Mouse (Mus musculus): ENCODE results near the gene Izumo1r. TPM values are rescaled to one million over a fixed set of nuclear protein-coding genes. Genes with fewer than 3 reads are reported as not detected.

Izumo1r gene
- not detected for total RNA-seq (2018; cell fraction: chromatin; rRNA removed)
- not detected for total RNA-seq (2018; cell fraction: cytosol; rRNA removed)
- not detected for total RNA-seq (2018; cell fraction: nucleus; rRNA removed)
- polyA plus RNA-seq (2018), result not detected in 3 replicates

DNA sequence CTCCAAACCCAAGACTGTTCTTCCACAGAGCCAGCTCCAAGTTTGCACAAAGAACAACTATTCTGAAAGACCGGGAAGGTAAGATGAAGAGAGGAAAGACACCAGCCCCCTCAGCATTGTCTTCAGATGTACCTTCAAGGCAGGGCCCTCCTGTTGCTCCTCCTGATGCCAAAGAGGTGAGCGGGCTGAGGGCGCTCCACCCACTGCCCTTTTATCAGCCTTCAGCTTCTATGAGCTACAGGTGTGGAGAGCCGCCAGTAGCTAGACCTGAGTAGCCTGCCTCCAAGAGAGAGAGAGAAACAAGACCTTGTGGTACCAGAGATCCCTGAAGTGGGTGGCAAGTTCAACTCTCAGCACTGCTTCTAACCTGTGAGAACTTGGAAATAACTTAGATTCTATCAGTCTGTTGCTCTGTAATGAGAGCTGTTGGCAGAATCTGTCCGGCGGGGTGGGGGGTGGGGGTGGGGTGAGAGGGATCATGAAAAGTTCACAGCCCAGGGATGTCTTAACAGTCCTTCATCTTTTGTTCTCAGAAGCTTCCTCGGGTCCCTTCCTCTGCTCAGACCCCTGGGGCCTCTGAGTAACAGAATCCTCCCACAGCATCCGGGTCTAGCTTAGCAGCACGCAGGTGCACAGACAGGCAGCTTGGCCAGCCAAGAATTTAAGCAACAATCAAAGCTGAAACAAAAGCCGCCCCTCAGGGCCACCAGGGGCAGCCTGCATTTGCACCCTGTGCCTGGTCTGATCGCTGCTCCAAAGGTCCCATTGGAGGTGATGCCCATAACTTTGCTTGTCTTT is at the start of gene Izumo1r:
Gene Izumo1r (minus strand): TSS at position 369 of the 798 bp plus-strand sequence.
- H3K79me2 ChIP-seq (ENCODE audit: inconsistent target), result no peaks in the 10 kb centered on the region
- no peak within 1 kb of the TSS for H3K27ac ChIP-seq
- H3K36me3 ChIP-seq (ENCODE audit: inconsistent target), result no peaks in the 10 kb centered on the region
- H3K4me3 ChIP-seq (ENCODE audit: inconsistent target), result no peak within 1 kb of the TSS
- WGBS (ENCODE audit: missing documents), result 64% methylated on average over 11 of the region's 11 CpGs

DNA sequence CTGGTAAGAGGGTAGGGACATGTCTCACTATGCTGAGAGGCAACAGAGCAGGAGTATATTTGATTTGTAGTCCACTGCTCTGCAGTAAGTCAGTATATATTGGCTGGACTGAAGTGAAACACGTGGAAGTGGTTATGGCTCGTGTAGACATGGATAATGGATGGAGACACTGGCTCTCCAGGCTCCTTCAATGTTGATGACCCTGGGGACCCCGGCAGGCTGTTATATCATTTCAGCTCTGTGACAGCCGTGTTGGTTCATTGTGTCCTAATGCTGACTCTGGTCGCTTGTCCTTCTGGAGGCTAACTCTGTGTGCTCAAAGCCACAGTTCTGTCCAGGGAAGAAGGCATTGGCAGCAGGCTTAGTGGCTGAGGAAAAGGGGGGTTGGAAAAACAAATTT is 47.3 kb upstream of the Izumo1r start:
- Histone ChIP-seq H3K27ac (no peak overlapping the region), H3K4me3 (ENCODE audit: inconsistent target) (no peak overlapping the region), H3K79me2 (ENCODE audit: inconsistent target) (no peaks in the 10 kb centered on the region), H3K36me3 (ENCODE audit: inconsistent target) (no peaks in the 10 kb centered on the region)
- 90% methylated on average over 5 of the region's 5 CpGs for WGBS (ENCODE audit: missing documents)

DNA sequence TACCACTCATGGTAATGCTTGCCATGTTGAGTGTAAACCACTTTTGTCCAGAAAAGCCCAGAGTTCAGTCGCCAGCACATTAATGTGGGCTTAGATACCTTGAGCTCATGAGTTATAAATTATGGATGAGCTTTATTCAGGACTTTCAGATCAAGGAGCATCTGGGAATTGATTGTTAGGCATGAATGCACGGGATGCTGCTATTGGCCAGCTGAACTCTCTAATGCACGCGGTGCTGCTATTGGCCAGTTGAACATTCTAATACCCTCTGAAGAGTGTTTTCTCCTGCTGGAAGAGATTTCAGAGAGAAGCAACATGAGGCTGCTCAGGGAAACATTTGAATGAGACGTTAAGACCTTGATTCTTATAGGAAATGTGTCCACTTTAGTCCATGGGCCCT is 45.1 kb upstream of the Izumo1r start:
- H3K79me2 ChIP-seq (ENCODE audit: inconsistent target), result no peaks in the 10 kb centered on the region
- no peak overlapping the region for H3K4me3 ChIP-seq (ENCODE audit: inconsistent target)
- 95% methylated on average over 5 of the region's 5 CpGs for WGBS (ENCODE audit: missing documents)
- no peak overlapping the region for H3K27ac ChIP-seq
- no peaks in the 10 kb centered on the region for H3K36me3 ChIP-seq (ENCODE audit: inconsistent target)

DNA sequence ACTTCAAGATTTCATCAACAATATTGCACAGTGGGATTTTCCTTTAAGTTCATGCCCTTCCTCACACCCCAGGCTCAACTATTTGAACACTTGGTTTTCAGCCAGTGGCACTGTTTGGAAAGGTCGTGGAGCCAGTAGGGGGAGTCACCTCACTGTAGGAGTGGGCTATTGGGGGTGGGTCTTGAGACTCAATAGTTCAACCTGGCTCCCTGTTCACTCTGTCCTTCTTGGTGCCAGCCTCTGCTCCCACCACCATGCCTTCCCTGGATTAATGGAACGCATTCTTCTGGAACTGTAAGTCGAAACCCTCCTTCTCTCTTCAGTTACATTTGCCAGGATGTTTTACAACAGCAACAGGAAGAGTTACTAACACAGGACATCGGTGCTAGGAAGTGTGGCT is 42.9 kb upstream of the Izumo1r start:
- 53% methylated on average over 4 of the region's 4 CpGs for WGBS (ENCODE audit: missing documents)
- H3K27ac ChIP-seq, result no peak overlapping the region

GRCm38 (mm10) chr9:14945919-14946318 is 42.2 kb upstream of the Izumo1r start:
- WGBS (ENCODE audit: missing documents), result 84% methylated on average over 3 of the region's 3 CpGs
- no peaks in the 10 kb centered on the region for H3K36me3 ChIP-seq (ENCODE audit: inconsistent target)
- H3K79me2 ChIP-seq (ENCODE audit: inconsistent target), result no peaks in the 10 kb centered on the region
- H3K27ac ChIP-seq, result no peak overlapping the region
- H3K4me3 ChIP-seq (ENCODE audit: inconsistent target), result no peak overlapping the region

More for the DNA sequence above, 42.9 kb upstream of the Izumo1r start:
- Histone ChIP-seq H3K79me2 (ENCODE audit: inconsistent target) (no peaks in the 10 kb centered on the region), H3K36me3 (ENCODE audit: inconsistent target) (no peaks in the 10 kb centered on the region), H3K4me3 (ENCODE audit: inconsistent target) (no peak overlapping the region)

DNA sequence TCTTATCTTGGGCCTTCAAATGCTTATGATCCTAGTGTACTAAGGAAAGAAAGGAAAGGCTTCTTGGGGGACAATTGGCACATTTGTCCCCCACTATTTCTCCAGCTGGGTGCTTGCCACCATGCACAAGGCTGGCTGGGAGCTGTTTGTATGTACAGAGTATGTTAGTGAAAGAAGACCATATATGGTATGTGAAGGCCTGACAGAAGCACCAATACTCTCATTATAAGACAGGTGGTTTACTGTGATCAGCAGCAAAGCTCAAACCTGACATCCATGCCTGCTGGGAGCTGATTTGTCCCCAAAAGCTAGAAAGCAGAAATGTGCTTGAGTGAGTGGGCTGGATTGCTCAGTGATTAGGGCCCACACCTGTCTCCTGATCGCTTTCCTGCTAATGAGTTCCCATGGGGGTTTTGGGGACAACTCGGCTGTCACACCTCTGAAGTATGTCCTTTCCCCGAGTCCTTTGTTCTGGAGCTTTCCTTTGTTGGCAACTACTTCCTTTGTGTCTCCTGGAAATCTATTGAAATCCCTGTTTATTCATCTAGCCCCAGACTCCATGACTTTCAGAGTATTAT is 38.5 kb upstream of the Izumo1r start:
- H3K4me3 ChIP-seq (ENCODE audit: inconsistent target), result no peak overlapping the region
- no peaks in the 10 kb centered on the region for H3K79me2 ChIP-seq (ENCODE audit: inconsistent target)
- H3K36me3 ChIP-seq (ENCODE audit: inconsistent target), result no peaks in the 10 kb centered on the region
- no peak overlapping the region for H3K27ac ChIP-seq
- 89% methylated on average over 3 of the region's 3 CpGs for WGBS (ENCODE audit: missing documents)

DNA sequence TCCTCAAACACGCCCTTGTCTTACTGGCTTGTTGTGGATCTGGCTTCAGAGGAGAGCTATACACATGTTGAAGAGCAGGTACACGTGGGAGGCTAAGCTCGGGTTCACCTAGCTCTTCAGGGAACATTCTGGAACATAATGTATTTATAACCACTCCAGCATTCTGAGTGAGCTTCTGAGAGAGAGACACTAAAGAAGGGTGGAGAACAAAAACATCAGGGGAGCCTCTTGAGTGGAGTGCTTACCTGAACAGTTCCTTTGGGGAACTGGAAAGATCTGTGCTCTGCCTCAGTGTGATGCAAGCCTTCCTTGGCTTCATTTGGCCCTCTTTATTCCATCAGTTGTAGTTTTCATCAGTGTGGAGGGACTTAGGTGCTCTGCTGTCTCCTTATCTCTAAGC is 35.9 kb upstream of the Izumo1r start:
- H3K4me3 ChIP-seq (ENCODE audit: inconsistent target), result no peak overlapping the region
- H3K79me2 ChIP-seq (ENCODE audit: inconsistent target), result no peaks in the 10 kb centered on the region
- H3K27ac ChIP-seq, result no peak overlapping the region
- H3K36me3 ChIP-seq (ENCODE audit: inconsistent target), result no peaks in the 10 kb centered on the region
- 94% methylated on average over 3 of the region's 3 CpGs for WGBS (ENCODE audit: missing documents)

DNA sequence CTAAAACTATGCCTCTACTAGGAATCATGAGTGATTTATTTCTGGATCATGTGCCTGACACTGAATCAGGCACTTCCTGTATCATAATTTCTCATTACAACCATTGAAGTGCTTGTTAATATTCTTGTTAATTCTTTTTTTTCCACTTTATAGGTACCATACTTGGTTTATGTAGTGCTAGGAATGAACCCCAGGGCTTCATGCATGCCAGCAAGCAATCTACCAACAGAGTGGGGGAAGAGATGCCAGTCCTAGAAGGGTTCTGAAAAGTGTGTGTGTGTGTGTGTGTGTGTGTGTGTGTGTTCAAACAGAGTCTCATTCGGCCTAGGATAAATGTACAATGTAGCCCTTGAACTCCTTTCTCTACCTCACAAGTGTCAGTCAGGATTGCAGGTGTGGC is 33.6 kb upstream of the Izumo1r start:
- Histone ChIP-seq H3K27ac (no peak overlapping the region), H3K79me2 (ENCODE audit: inconsistent target) (no peaks in the 10 kb centered on the region), H3K4me3 (ENCODE audit: inconsistent target) (no peak overlapping the region), H3K36me3 (ENCODE audit: inconsistent target) (no peaks in the 10 kb centered on the region)
- 88% methylated on average over 1 of the region's 1 CpGs for WGBS (ENCODE audit: missing documents)

DNA sequence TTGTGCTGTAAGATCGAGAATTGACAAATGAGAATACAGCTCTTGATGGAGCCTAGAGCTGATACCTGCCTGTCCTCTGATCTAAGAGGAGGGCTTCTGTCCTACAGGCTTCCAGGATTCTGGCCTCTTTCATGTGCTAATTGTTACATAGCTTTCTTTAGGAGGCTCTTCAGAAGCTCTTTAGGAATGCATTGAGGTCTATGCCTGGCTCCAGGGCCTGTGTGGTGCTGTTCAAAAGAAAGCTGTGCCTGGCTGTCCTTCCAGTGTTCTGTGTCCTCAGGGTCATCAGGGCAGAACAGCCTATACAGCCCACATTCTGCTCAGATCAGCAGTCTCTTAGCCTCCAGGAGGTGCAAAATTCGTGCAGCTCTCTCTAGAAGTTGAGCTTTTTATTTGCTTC is 31.1 kb upstream of the Izumo1r start:
- WGBS (ENCODE audit: missing documents), result 92% methylated on average over 1 of the region's 2 CpGs
- Histone ChIP-seq H3K27ac (no peak overlapping the region), H3K36me3 (ENCODE audit: inconsistent target) (no peaks in the 10 kb centered on the region), H3K4me3 (ENCODE audit: inconsistent target) (no peak overlapping the region), H3K79me2 (ENCODE audit: inconsistent target) (no peaks in the 10 kb centered on the region)

- H3K4me3 ChIP-seq (ENCODE audit: inconsistent target), result no peak overlapping the region
- WGBS (ENCODE audit: missing documents), result 48% methylated on average over 7 of the region's 7 CpGs
- H3K27ac ChIP-seq, result no peak overlapping the region
- no peaks in the 10 kb centered on the region for H3K36me3 ChIP-seq (ENCODE audit: inconsistent target)
- no peaks in the 10 kb centered on the region for H3K79me2 ChIP-seq (ENCODE audit: inconsistent target)
Measured at GRCm38 (mm10) chr9:14931943-14932342, 28.2 kb upstream of the Izumo1r start.

DNA sequence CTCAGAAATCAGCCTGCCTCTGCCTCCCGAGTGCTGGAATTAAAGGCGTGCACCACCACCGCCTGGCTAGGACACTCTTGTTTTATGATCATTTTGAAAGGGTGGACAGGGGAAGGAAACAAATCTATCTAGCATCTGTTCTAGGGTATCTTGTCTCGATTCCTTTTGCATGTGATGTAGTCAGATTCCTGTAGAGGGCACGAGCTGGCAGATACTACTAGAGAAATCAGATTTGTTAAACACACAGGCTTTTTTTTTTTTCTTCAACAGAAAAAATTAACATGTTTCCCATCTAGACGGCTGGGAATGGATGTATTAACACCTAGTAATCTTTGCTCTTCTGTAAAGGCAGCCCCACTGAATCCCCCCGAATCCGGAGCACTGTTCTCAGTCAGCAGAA is 27.5 kb upstream of the Izumo1r start:
- no peaks in the 10 kb centered on the region for H3K36me3 ChIP-seq (ENCODE audit: inconsistent target)
- WGBS (ENCODE audit: missing documents), result 89% methylated on average over 8 of the region's 8 CpGs

DNA sequence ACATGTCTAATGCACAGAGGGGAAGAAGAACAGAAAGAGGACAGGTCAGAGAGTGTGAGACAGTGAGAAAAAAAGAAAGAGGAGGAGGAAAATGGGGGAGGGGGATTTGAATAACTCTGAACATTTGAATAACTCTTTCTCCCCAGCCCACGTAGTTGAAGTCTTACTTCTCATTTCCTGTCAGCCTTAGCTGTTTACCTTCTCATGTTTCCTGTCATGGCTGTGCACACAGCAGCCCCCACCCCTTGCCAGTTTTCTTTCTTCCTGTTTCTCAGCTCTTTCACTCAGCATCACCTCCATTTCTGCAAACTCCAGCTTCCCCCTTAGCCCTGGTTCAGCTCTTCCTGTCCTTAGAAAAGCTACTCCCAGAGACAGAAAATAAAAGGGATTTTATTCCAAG is 22.8 kb upstream of the Izumo1r start:
- Histone ChIP-seq H3K36me3 (ENCODE audit: inconsistent target) (no peaks in the 10 kb centered on the region), H3K79me2 (ENCODE audit: inconsistent target) (no peaks in the 10 kb centered on the region), H3K4me3 (ENCODE audit: inconsistent target) (no peak overlapping the region), H3K27ac (no peak overlapping the region)
- 0% methylated on average over 1 of the region's 1 CpGs for WGBS (ENCODE audit: missing documents)

More for the DNA sequence above, 27.5 kb upstream of the Izumo1r start:
- Histone ChIP-seq H3K79me2 (ENCODE audit: inconsistent target) (no peaks in the 10 kb centered on the region), H3K27ac (no peak overlapping the region), H3K4me3 (ENCODE audit: inconsistent target) (no peak overlapping the region)

- whole genome bisulfite sequencing (ENCODE audit: missing documents), result 97% methylated on average over 4 of the region's 4 CpGs
- Histone ChIP-seq H3K4me3 (ENCODE audit: inconsistent target) (no peak overlapping the region), H3K36me3 (ENCODE audit: inconsistent target) (no peaks in the 10 kb centered on the region), H3K79me2 (ENCODE audit: inconsistent target) (no peaks in the 10 kb centered on the region), H3K27ac (no peak overlapping the region)
Measured at GRCm38 (mm10) chr9:14923625-14924024, 19.9 kb upstream of the Izumo1r start.

- H3K36me3 ChIP-seq (ENCODE audit: inconsistent target), result no peaks in the 10 kb centered on the region
- no peak overlapping the region for H3K4me3 ChIP-seq (ENCODE audit: inconsistent target)
- no peaks in the 10 kb centered on the region for H3K79me2 ChIP-seq (ENCODE audit: inconsistent target)
- WGBS (ENCODE audit: missing documents), result 77% methylated on average over 1 of the region's 1 CpGs
- no peak overlapping the region for H3K27ac ChIP-seq
Measured at GRCm38 (mm10) chr9:14921971-14922560, 18.3 kb upstream of the Izumo1r start.

GRCm38 (mm10) chr9:14921254-14921653 is 17.5 kb upstream of the Izumo1r start:
- no peak overlapping the region for H3K4me3 ChIP-seq (ENCODE audit: inconsistent target)
- WGBS (ENCODE audit: missing documents), result 95% methylated on average over 4 of the region's 4 CpGs

More at GRCm38 (mm10) chr9:14921254-14921653, 17.5 kb upstream of the Izumo1r start:
- Histone ChIP-seq H3K79me2 (ENCODE audit: inconsistent target) (no peaks in the 10 kb centered on the region), H3K27ac (no peak overlapping the region), H3K36me3 (ENCODE audit: inconsistent target) (no peaks in the 10 kb centered on the region)
